Mouse (Mus musculus) layer of hippocampus, postnatal 14 days (tissue): ENCODE measurements around the gene Trmt13. TPM values are rescaled to one million over a fixed set of nuclear protein-coding genes. Genes with fewer than 3 reads are reported as not detected.

ENCODE experiments used
- DNase-seq, 2 experiments: peaks; one replicate each; pipeline ENCODE4 v3.0.0; 2021 to 2022; ENCODE audit warnings: low spot score in 2 of 2, mixed read lengths in 1 of 2
- total RNA-seq, 2 experiments: library from RNA; stranded (reverse); gene quantifications; 2 replicates each; pipeline ENCODE4 v1.2.3; 2021

The Trmt13 gene
- total RNA-seq, 2 experiments from 2014 or later, result 15.3 to 15.6 TPM

GRCm38 (mm10) chr3:116634853-116635252 lies 20.5 kb upstream of the Trmt13 start:
- DNase-seq, result no peak

- no peak for DNase-seq
Measured at GRCm38 (mm10) chr3:116634091-116634490, 19.7 kb upstream of the Trmt13 start.

- DNase-seq, result no peak
Measured at GRCm38 (mm10) chr3:116632971-116633370, 18.6 kb upstream of the Trmt13 start.

- DNase-seq, result no peak
Measured at GRCm38 (mm10) chr3:116631459-116631858, 17.1 kb upstream of the Trmt13 start.

- no peak for DNase-seq
Measured at GRCm38 (mm10) chr3:116622641-116623040, 8.3 kb upstream of the Trmt13 start.

GRCm38 (mm10) chr3:116620636-116621370 lies 6.4 kb upstream of the Trmt13 start:
- DNase-seq, result no peak

GRCm38 (mm10) chr3:116618855-116619254 lies 4.5 kb upstream of the Trmt13 start:
- no peak for DNase-seq

GRCm38 (mm10) chr3:116615318-116616068 lies 1.1 kb upstream of the Trmt13 start:
- no peak for DNase-seq

- DNase-seq, result no peak
Measured at GRCm38 (mm10) chr3:116604570-116604969, 9.8 kb downstream of the Trmt13 start.

GRCm38 (mm10) chr3:116601781-116602180 lies 12.6 kb downstream of the Trmt13 start:
- no peak for DNase-seq

- DNase-seq, result no peak
Measured at GRCm38 (mm10) chr3:116601005-116601404, 13.4 kb downstream of the Trmt13 start.

GRCm38 (mm10) chr3:116599705-116600104 lies 14.7 kb downstream of the Trmt13 start:
- DNase-seq, result no peak

- no peak for DNase-seq
Measured at GRCm38 (mm10) chr3:116595603-116595991, 18.8 kb downstream of the Trmt13 start.

- DNase-seq, result peak; percentile 98 to 99
Measured at GRCm38 (mm10) chr3:116594728-116595602, 19.4 kb downstream of the Trmt13 start, which contains the start of gene Sass6. TSS of gene Sass6 (plus strand) at chr3:116594982.

- DNase-seq, result no peak
Measured at GRCm38 (mm10) chr3:116594076-116594727, 20.2 kb downstream of the Trmt13 start.

- no peak for DNase-seq
Measured at GRCm38 (mm10) chr3:116582201-116582600, 32.2 kb downstream of the Trmt13 start.

- DNase-seq, result no peak
Measured at GRCm38 (mm10) chr3:116577286-116577685, 37.1 kb downstream of the Trmt13 start.

GRCm38 (mm10) chr3:116570628-116571027 lies 43.8 kb downstream of the Trmt13 start:
- DNase-seq, result no peak

GRCm38 (mm10) chr3:116563095-116563492 lies 51.3 kb downstream of the Trmt13 start:
- DNase-seq, result no peak

- DNase-seq, result no peak
Measured at GRCm38 (mm10) chr3:116562408-116563094, 51.8 kb downstream of the Trmt13 start, which contains the start of gene Lrrc39. TSS of gene Lrrc39 (plus strand) at chr3:116562973.
